Mouse (Mus musculus) cortical plate, adult 2 months (tissue): ENCODE measurements around the gene Cspg5.

Source experiments
- CTCF ChIP-seq: fragments of 200-500 bp; IDR thresholded peaks from 2 replicates; pipeline ENCODE4 v1.5.1; 2011; ENCODE audit warnings: mild to moderate bottlenecking, control low read depth, low read length; ENCODE audit not compliant: insufficient read depth; ENCODE audit errors: extremely low read depth
- POLR2A ChIP-seq: fragments of 200-500 bp; IDR thresholded peaks from 2 replicates; pipeline ENCODE4 v1.6.1; 2011; ENCODE audit warnings: mild to moderate bottlenecking, low read length, control low read depth; ENCODE audit not compliant: insufficient read depth; ENCODE audit errors: extremely low read depth

DNA sequence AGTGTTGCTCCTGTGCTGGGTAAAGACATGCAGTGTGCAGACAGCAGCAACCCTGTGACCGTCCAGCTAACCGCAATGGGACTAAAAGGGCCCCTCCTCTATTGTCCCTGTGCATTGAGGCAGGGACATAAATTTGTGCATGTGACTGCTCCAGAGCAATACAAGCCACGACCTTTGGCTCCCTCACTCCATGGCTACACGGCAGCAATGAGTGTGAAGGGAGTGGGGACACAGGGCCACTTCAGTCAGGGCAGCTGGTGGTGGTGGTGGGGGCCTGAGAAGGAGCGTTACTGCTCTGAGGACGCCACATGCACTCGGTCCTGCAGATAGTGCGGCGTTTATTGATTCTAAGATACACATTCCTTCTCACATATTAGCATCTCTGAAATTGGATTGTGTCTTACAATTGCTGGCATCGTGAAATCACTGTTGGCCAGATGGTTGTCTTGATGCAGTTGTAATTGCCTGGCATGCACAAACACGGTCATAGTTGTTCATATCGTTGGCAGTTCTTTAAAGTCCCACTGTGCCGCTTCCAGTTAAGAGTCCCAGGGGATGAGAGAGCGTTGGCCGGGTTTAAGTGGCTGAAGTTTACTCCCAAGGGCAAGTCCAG lies 11.9 kb downstream of the Cspg5 start:
- TF ChIP-seq POLR2A (peak; percentile 10; the same call in 1 of the 2 replicates), CTCF (no peak)
